Mouse (Mus musculus): ENCODE results near the gene Hpca. TPM values are rescaled to one million over a fixed set of nuclear protein-coding genes. Genes with fewer than 3 reads are reported as not detected.
A peak's percentile ranks its signal among the peaks of the same experiment; 100 is the strongest.

Hpca gene
- polyA plus RNA-seq, 1 experiment from 2014 or later = 26.4 TPM

DNA sequence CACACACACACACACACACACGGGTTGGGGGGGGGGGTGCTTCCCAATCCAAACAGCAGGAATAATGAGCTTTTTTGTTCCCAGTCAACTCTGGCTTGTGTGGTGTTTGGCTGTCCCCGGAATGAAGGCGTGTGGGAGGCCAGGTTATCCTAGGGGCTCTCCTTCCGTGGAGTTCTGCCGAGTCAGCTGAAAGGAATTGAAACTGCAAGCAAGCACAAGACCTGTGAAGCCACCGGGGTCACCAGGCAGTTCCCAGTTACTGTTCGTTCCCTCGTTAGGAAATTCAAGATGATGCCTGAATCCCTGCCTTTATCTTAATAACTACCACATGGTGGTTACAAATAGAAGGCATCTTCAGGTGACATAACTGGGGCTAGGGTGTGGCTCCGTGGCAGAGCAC is 7.6 kb upstream of the Hpca start:
- ATAC-seq (ENCODE audit: low FRiP score, low TSS enrichment) (no peak), DNase-seq (no peak)
- Histone ChIP-seq H3K9ac (replicated peaks; ENCODE audit: low read length) (no peak overlapping the region), H3K4me3 (replicated peaks; ENCODE audit: low read depth, low read length) (no peak overlapping the region), H3K4me1 (ENCODE audit: control insufficient read depth, insufficient read depth, low read length) (peaks cover 34% of the 10 kb centered on the region), H3K9me3 (ENCODE audit: control insufficient read depth, low read length) (no peaks in the 10 kb centered on the region), H3K27ac (replicated peaks; ENCODE audit: low read depth, low read length) (no peak overlapping the region), H3K27me3 (ENCODE audit: control insufficient read depth, insufficient read depth, low read length) (no peaks in the 10 kb centered on the region), H3K4me2 (ENCODE audit: low read length) (no peak overlapping the region), H3K36me3 (ENCODE audit: control insufficient read depth, insufficient read depth, low read length) (no peaks in the 10 kb centered on the region)
- WGBS = 56% methylated on average over 9 of the region's 9 CpGs

DNA sequence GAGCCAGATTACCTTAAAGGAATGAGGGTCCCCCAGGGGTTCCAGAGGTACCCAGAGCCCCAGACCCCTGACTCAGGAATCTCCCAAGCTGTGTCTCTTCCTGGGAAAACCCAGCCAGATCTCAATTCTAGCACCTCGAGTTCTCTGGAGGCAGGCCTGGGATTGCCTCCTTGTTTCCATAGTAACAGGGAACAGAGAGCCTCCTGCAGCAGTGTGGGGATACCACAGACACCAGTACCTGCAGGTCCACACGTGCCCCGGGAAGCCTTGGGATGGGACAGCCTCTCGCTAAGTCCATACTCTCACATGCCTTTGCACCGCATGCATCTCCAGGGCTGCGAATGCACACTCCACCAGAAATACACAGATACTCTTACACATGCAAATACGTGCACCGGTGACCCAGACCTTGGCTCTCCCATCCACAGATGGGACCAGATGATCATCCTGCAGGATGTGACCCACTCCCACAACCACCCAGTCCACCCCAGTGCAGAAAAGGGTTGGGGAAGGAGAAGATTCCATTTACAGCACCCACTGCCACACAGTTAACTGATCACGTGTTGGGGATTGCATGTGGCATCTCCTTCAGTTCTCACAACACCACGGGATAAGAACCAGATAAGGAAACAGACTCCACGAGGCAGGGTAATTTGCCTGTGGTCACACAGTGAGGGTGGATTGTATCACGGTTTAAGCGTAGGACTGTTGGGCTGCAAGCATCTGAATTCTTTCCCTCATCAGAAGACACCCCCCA is 6.9 kb upstream of the Hpca start:
- Histone ChIP-seq H3K4me2 (ENCODE audit: low read length) (no peak overlapping the region), H3K4me1 (ENCODE audit: control insufficient read depth, insufficient read depth, low read length) (peaks cover 34% of the 10 kb centered on the region), H3K9ac (replicated peaks; ENCODE audit: low read length) (0 out of 2 replicates have a peak overlapping the region, but pooled peaks have one; percentile 6), H3K27me3 (ENCODE audit: control insufficient read depth, insufficient read depth, low read length) (0 out of 2 replicates have a peak, but pooled peaks cover under 1% of the 10 kb centered on the region), H3K36me3 (ENCODE audit: control insufficient read depth, insufficient read depth, low read length) (no peaks in the 10 kb centered on the region), H3K9me3 (ENCODE audit: control insufficient read depth, low read length) (no peaks in the 10 kb centered on the region), H3K4me3 (replicated peaks; ENCODE audit: low read depth, low read length) (no peak overlapping the region), H3K27ac (replicated peaks; ENCODE audit: low read depth, low read length) (no peak overlapping the region)
- 59% methylated on average over 13 of the region's 13 CpGs for WGBS
- ATAC-seq (ENCODE audit: low FRiP score, low TSS enrichment) (no peak), DNase-seq (peak; percentile 66)

DNA sequence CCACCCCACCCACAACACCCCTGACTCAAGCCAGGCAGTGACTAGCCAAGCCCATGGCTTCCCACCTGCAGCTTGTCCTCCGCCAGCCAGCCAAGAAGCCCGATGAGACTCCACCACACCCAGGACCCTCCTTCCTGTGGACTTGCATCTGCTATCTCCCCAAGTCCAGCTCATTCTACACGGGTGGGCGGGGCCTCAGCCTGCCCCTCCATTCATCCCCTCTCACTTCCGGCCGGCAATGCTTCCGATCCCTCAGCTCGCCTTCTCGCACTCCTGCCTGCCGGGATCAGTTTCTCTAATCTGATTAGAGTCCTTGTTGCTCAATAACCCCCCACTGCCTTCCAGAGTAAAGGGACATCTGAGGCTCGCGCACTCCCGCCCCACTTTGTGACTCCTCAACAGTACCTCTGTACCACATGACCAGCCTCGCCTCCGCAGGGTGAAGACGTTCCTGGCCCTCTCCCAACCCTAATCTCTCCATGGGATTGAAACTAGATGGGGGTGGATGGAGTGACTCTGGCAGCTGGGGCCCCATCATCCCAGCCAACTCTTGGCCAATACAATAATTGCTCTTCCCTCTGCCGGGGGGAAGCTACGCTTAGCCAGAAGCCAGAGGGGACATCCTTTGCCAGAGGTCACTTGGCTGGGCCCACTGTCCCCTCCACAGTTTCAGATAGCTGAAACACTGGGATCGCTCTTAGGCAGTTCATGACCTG is 4.1 kb upstream of the Hpca start:
- Histone ChIP-seq H3K4me1 (ENCODE audit: control insufficient read depth, insufficient read depth, low read length) (peaks cover 43% of the 10 kb centered on the region), H3K4me3 (replicated peaks; ENCODE audit: low read depth, low read length) (peak overlapping the region; percentile 16; the same call in 1 of the 2 replicates)

DNA sequence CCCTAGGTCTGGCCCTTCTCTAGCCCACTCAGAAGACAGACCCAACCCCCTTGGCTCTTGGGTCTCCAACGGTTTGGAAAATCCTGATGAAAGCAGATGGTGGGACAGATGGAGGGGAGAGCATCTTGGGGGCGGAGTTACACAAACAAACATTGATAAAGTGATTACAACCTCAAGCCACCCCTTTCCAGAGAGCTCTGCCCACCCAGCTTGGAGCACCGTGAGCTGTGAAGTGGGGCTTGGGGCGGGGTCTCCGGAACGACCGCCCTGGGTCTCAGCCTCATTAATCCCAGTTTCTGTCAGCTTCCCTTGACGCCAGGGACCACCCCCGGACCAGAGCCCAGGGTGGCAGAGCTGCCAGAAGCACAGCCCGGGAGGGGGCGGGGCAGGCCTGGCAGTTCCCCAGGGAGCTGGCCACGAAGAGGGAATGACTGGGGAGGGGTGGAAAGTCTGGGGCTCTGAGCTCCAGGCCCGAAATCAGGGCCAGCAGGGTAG is 2.9 kb upstream of the Hpca start:
- peak; percentile 59 for DNase-seq
- Histone ChIP-seq H3K4me2 (ENCODE audit: low read length) (peak overlapping the region; percentile 42), H3K36me3 (ENCODE audit: control insufficient read depth, insufficient read depth, low read length) (no peaks in the 10 kb centered on the region), H3K9me3 (ENCODE audit: control insufficient read depth, low read length) (no peaks in the 10 kb centered on the region), H3K27ac (replicated peaks; ENCODE audit: low read depth, low read length) (no peak overlapping the region), H3K9ac (replicated peaks; ENCODE audit: low read length) (0 out of 2 replicates have a peak overlapping the region, but pooled peaks have one; percentile 3), H3K4me3 (replicated peaks; ENCODE audit: low read depth, low read length) (0 out of 2 replicates have a peak overlapping the region, but pooled peaks have one; percentile 2), H3K27me3 (ENCODE audit: control insufficient read depth, insufficient read depth, low read length) (peaks cover 33% of the 10 kb centered on the region), H3K4me1 (ENCODE audit: control insufficient read depth, insufficient read depth, low read length) (peaks cover 44% of the 10 kb centered on the region)
- ATAC-seq (ENCODE audit: low FRiP score, low TSS enrichment) = no peak
- WGBS = 5% methylated on average over 13 of the region's 13 CpGs

More for the DNA sequence above, 4.1 kb upstream of the Hpca start:
- Histone ChIP-seq H3K27ac (replicated peaks; ENCODE audit: low read depth, low read length) (no peak overlapping the region), H3K36me3 (ENCODE audit: control insufficient read depth, insufficient read depth, low read length) (no peaks in the 10 kb centered on the region), H3K4me2 (ENCODE audit: low read length) (peak overlapping the region; percentile 42), H3K9ac (replicated peaks; ENCODE audit: low read length) (no peak overlapping the region), H3K27me3 (ENCODE audit: control insufficient read depth, insufficient read depth, low read length) (peaks cover 22% of the 10 kb centered on the region), H3K9me3 (ENCODE audit: control insufficient read depth, low read length) (no peaks in the 10 kb centered on the region)
- WGBS = 9% methylated on average over 19 of the region's 19 CpGs
- no peak for ATAC-seq (ENCODE audit: low FRiP score, low TSS enrichment)
- no peak for DNase-seq

DNA sequence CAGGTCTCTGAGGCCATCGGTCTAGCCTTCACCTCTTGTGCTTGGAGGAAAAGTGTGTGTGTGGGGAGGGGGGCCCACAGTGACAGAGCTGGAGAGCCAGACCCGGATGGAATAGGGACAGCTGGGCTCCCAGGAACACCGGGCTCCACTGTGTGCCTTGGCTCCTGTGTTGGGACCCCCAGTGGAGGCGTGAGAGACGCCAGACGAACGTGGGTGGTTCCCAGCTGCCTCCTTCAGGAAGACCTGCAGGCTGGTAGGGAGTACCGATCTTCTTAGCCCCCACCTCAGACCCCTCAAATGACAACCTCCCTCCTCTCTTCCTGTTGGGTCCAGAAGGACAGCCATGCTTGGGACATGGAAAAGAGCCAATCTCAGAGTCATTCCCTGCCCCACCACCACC is 883 bp upstream of the Hpca start:
- no peak for ATAC-seq (ENCODE audit: low FRiP score, low TSS enrichment)
- DNase-seq = no peak

DNA sequence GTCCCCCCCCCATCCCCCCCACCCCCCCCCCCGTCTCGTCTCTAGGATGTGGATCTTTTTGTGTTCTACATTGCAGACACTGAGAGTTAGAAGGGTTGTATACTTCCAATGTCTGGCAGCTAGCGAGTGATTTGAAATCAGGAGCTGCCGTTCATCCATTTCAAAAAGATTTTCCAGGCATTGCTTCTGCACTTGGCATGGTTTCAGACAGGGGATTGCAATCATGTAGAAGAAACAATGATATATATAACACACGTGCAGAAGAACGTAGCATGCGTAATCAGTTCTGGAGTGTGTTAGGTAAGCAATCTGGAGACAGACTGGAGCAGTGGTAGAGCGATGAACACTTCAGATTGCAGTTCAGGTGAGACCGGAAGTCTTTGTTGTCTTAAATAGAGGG is 271 bp upstream of the Hpca start:
- 40% methylated on average over 9 of the region's 9 CpGs for WGBS
- no peak overlapping the region; the same call in 1 of the 2 replicates for H3K4me2 ChIP-seq (ENCODE audit: low read length)
- no peak for ATAC-seq (ENCODE audit: low FRiP score, low TSS enrichment)
- peaks cover 34% of the 10 kb centered on the region for H3K4me1 ChIP-seq (ENCODE audit: control insufficient read depth, insufficient read depth, low read length)
- no peak overlapping the region for H3K27ac ChIP-seq (replicated peaks; ENCODE audit: low read depth, low read length)
- H3K36me3 ChIP-seq (ENCODE audit: control insufficient read depth, insufficient read depth, low read length) = no peaks in the 10 kb centered on the region
- H3K9ac ChIP-seq (replicated peaks; ENCODE audit: low read length) = no peak overlapping the region
- H3K27me3 ChIP-seq (ENCODE audit: control insufficient read depth, insufficient read depth, low read length) = peaks cover 38% of the 10 kb centered on the region
- no peaks in the 10 kb centered on the region for H3K9me3 ChIP-seq (ENCODE audit: control insufficient read depth, low read length)
- H3K4me3 ChIP-seq (replicated peaks; ENCODE audit: low read depth, low read length) = no peak overlapping the region
- peak; percentile 30 for DNase-seq

More for the DNA sequence above, 883 bp upstream of the Hpca start:
- Histone ChIP-seq H3K9me3 (ENCODE audit: control insufficient read depth, low read length) (no peaks in the 10 kb centered on the region), H3K9ac (replicated peaks; ENCODE audit: low read length) (no peak overlapping the region), H3K4me3 (replicated peaks; ENCODE audit: low read depth, low read length) (no peak overlapping the region), H3K4me1 (ENCODE audit: control insufficient read depth, insufficient read depth, low read length) (peaks cover 34% of the 10 kb centered on the region), H3K4me2 (ENCODE audit: low read length) (no peak overlapping the region), H3K27ac (replicated peaks; ENCODE audit: low read depth, low read length) (no peak overlapping the region), H3K27me3 (ENCODE audit: control insufficient read depth, insufficient read depth, low read length) (peaks cover 38% of the 10 kb centered on the region), H3K36me3 (ENCODE audit: control insufficient read depth, insufficient read depth, low read length) (no peaks in the 10 kb centered on the region)
- 40% methylated on average over 8 of the region's 8 CpGs for WGBS

DNA sequence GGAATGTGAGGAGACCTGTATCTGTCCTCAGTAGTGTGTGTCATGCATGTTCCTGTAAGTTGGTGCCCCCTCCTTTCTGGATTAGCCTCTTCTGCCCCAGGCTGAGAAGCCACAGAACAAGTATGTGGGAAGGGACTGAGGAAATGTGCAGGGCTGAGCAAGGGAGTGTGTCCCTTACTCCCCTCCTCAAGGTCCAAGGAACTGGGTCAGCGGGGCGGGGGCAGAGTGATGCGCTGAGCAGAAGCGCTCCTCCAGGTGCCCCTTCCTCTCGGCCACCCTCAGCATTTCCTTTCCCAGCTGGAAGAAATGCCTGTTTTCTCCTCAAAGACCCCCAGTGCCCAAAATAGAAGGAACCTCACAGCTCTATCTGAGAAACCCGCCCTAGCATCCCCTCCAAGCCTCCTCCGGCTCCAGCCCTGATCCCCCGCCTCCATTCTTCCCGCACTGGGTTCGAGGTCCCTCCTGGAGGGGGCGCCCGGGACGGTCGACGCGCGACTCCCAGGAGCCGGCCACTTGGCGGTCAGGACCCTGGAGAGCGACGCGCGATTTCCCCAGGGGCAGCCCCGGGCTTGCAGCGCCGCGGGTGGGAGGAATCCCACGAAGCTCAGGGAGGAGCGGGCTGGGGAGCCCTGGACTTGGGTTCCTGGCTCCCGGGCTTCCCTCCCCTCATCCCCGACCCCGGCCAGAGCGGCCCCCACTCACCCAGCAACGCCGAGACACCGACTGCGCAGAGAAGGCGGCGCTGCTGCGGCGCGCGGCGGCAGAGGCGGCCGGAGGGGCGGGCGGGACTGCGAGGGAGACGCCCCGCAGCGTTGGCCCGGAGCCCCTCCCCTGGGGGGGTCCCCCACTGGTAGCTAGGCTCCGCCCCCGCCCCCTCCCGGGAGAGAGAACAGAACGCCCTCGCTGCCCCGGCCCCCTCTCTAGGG is 1.1 kb downstream of the Hpca start:
- Histone ChIP-seq H3K27ac (replicated peaks; ENCODE audit: low read depth, low read length) (0 out of 2 replicates have a peak overlapping the region, but pooled peaks have one; percentile 26), H3K4me2 (ENCODE audit: low read length) (peak overlapping the region; percentile 90), H3K27me3 (ENCODE audit: control insufficient read depth, insufficient read depth, low read length) (peaks cover 38% of the 10 kb centered on the region), H3K4me1 (ENCODE audit: control insufficient read depth, insufficient read depth, low read length) (peaks cover 34% of the 10 kb centered on the region), H3K4me3 (replicated peaks; ENCODE audit: low read depth, low read length) (peak overlapping the region; percentile 51), H3K9ac (replicated peaks; ENCODE audit: low read length) (peak overlapping the region; percentile 68), H3K36me3 (ENCODE audit: control insufficient read depth, insufficient read depth, low read length) (no peaks in the 10 kb centered on the region), H3K9me3 (ENCODE audit: control insufficient read depth, low read length) (no peaks in the 10 kb centered on the region)
- WGBS = under 1% methylated on average over 58 of the region's 59 CpGs
- DNase-seq = peak; percentile 76
- peak; percentile 29 for ATAC-seq (ENCODE audit: low FRiP score, low TSS enrichment)

DNA sequence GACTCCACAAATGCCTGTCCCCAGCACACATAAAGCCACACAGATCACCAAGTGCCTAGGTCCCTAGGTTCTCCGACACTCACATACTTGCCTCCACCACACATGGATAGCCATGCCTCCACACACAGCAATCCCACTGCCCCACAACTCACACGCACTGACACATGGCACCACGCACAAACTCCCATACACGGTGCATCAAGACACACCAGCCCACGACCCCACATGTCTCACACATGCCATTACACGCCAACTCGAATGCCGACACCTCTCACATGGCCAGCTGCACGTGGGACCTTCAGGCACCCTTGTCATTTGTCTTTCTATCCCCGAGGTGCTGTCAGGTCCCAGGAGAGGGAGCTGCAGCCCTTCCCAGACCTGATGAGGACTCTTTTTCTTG is 2.1 kb downstream of the Hpca start:
- H3K9ac ChIP-seq (replicated peaks; ENCODE audit: low read length) = no peak overlapping the region
- ATAC-seq (ENCODE audit: low FRiP score, low TSS enrichment) (no peak), DNase-seq (no peak)
- no peak overlapping the region; the same call in 1 of the 2 replicates for H3K4me2 ChIP-seq (ENCODE audit: low read length)
- H3K9me3 ChIP-seq (ENCODE audit: control insufficient read depth, low read length) = no peaks in the 10 kb centered on the region
- H3K36me3 ChIP-seq (ENCODE audit: control insufficient read depth, insufficient read depth, low read length) = no peaks in the 10 kb centered on the region
- no peak overlapping the region for H3K27ac ChIP-seq (replicated peaks; ENCODE audit: low read depth, low read length)
- H3K4me3 ChIP-seq (replicated peaks; ENCODE audit: low read depth, low read length) = no peak overlapping the region
- peaks cover 38% of the 10 kb centered on the region for H3K27me3 ChIP-seq (ENCODE audit: control insufficient read depth, insufficient read depth, low read length)
- WGBS = 83% methylated on average over 10 of the region's 10 CpGs
- peaks cover 23% of the 10 kb centered on the region for H3K4me1 ChIP-seq (ENCODE audit: control insufficient read depth, insufficient read depth, low read length)
